Mouse (Mus musculus) limb, embryonic 14.5 days (tissue): ENCODE measurements at regions not wholly inside any gene's neighbourhood (a gene's known extent, or its start where the extent isn't known, plus 50 kb on each side); places are given as distances from the start of the nearest gene placed in this dataset.

Experiments used
- ATAC-seq: fragments of 200-750 bp; cut with Nextera tagmentation; 2 replicates; pipeline ENCODE4 v1.8.0; 2017; ENCODE audit warnings: low read depth, moderate number of reproducible peaks, moderate TSS enrichment; ENCODE audit not compliant: low FRiP score
- DNase-seq: peaks from one replicate; pipeline ENCODE4 v3.0.0-alpha.2; 2015; ENCODE audit warnings: low spot score
- H3K27ac ChIP-seq: fragments of 300-500 bp; sonication (generic); replicated peaks from 2 replicates; pipeline ENCODE4 v1.5.1; 2014; ENCODE audit warnings: low read depth, mild to moderate bottlenecking, low read length, moderate library complexity, mixed read lengths
- H3K27me3 ChIP-seq: fragments of 300-500 bp; sonication (generic); 2 replicates; pipeline ENCODE4 v1.6.1; 2014; ENCODE audit warnings: low read length, mixed read lengths; ENCODE audit not compliant: control insufficient read depth, insufficient read depth
- H3K36me3 ChIP-seq: fragments of 300-500 bp; sonication (generic); 2 replicates; pipeline ENCODE4 v1.6.1; 2014; ENCODE audit warnings: mild to moderate bottlenecking, low read length, moderate library complexity, mixed read lengths; ENCODE audit not compliant: control insufficient read depth, insufficient read depth
- H3K4me1 ChIP-seq: fragments of 300-500 bp; sonication (generic); 2 replicates; pipeline ENCODE4 v1.6.1; 2014; ENCODE audit warnings: antibody characterized with exemption, low read length, mixed read lengths; ENCODE audit not compliant: control insufficient read depth, insufficient read depth
- H3K4me2 ChIP-seq: fragments of 300-500 bp; sonication (generic); replicated peaks from 2 replicates; pipeline ENCODE4 v1.6.1; 2014; ENCODE audit warnings: low read depth, mild to moderate bottlenecking, low read length, moderate library complexity; ENCODE audit not compliant: severe bottlenecking
- H3K4me3 ChIP-seq: fragments of 300-500 bp; sonication (generic); replicated peaks from 2 replicates; pipeline ENCODE4 v1.5.1; 2014; ENCODE audit warnings: low read length
- H3K9ac ChIP-seq: fragments of 300-500 bp; sonication (generic); 2 replicates; pipeline ENCODE4 v1.6.1; 2014; ENCODE audit warnings: mild to moderate bottlenecking, low read depth, low read length, moderate library complexity; ENCODE audit not compliant: severe bottlenecking
- H3K9me3 ChIP-seq: fragments of 300-500 bp; sonication (generic); 2 replicates; pipeline ENCODE4 v1.6.1; 2016; ENCODE audit warnings: low read length; ENCODE audit not compliant: control insufficient read depth
- POLR2A ChIP-seq: fragments of 200-500 bp; IDR thresholded peaks from 2 replicates; pipeline ENCODE4 v1.8.0; 2012; ENCODE audit warnings: inconsistent platforms, mild to moderate bottlenecking, moderate library complexity, borderline replicate concordance; ENCODE audit not compliant: insufficient read depth, insufficient read length; ENCODE audit errors: extremely low read depth
- WGBS: fragments of 180-500 bp; shearing (Covaris S2); extraction: QIAGEN DNeasy Blood & Tissue Kit; methylation state at CpG from one replicate; pipeline ENCODE4 v1.1.7; 2014; 5-methylcytosine and 5-hydroxymethylcytosine counted together

DNA sequence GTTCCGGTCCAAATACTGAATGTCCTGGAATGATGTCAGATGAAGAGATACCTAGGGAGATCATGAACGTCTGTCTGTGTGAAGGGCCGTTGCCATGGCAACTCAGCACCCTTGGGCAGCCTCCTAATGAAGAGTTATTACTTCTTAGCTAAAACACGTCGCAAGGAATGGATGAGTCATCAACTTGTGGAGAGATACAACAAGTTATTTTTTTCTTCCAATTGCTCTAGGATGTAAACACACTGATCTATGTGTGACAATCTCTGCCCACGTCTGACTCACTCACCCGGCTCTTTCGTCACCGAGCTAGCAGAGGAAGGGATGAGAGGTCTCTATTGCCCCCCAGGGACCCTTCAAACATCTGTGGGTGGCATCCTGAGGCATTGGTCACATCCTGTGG lies 225.7 kb downstream of the Sipa1l2 start:
- Histone ChIP-seq H3K4me1 (peaks cover 4% of the 10 kb centered on the region), H3K4me3 (no peak overlapping the region), H3K4me2 (no peak overlapping the region), H3K27ac (no peak overlapping the region), H3K9ac (no peak overlapping the region), H3K36me3 (no peaks in the 10 kb centered on the region), H3K27me3 (0 out of 2 replicates have a peak, but pooled peaks cover 4% of the 10 kb centered on the region), H3K9me3 (no peaks in the 10 kb centered on the region)
- no peak for TF ChIP-seq POLR2A
- no peak for DNase-seq
- 46% methylated on average over 9 of the region's 9 CpGs for WGBS
- ATAC-seq, result no peak

DNA sequence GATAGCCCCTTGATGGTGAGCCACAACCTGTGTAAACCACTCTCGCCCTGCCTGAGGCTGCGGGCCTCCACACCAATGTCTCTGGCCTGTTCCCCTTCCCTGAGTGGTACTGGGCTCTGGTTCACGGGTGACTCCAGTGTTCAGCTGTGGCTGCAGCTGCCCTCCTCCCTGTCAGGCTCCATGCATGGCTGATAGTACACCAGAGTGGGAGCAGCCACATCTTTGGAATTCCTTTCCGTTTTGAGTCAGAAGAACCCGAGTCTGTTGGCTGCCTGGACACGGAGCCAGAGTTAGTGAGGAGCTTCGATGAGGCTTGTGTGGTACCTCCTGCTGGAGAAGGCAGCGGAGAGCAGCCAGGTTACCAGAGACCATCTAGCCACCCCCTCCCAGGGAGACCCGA lies 227.1 kb downstream of the Sipa1l2 start:
- peak; percentile 53; the same call in 1 of the 2 replicates for ATAC-seq
- no peak for TF ChIP-seq POLR2A
- H3K36me3 ChIP-seq, result no peaks in the 10 kb centered on the region
- H3K9me3 ChIP-seq, result no peaks in the 10 kb centered on the region
- no peak overlapping the region for H3K9ac ChIP-seq
- H3K4me3 ChIP-seq, result no peak overlapping the region
- H3K4me1 ChIP-seq, result peaks cover 5% of the 10 kb centered on the region; the same call in 1 of the 2 replicates
- no peak for DNase-seq
- H3K4me2 ChIP-seq, result no peak overlapping the region
- no peak overlapping the region for H3K27ac ChIP-seq
- H3K27me3 ChIP-seq, result 0 out of 2 replicates have a peak, but pooled peaks cover 3% of the 10 kb centered on the region
- WGBS, result 68% methylated on average over 9 of the region's 9 CpGs

DNA sequence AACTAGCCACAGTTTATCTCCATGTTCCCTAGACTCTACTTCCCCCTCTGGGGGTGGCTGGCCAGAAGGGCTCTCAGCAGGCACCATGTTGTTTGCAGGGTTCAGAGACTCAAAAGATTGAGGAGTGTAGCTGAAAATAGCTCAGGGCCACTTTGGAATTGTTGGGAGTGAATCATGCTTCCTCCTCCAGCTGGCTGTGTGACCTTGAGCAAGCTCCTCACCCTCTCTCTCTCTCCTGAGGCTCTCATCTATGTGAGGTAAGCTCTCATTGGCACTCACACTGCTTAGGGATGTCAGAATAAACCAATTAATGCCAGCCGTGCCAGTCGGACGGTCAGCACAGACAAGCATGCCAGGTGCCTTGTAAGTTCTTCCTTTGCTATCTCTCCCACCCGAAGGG lies 228.0 kb downstream of the Sipa1l2 start:
- no peak overlapping the region for H3K27ac ChIP-seq
- no peak for TF ChIP-seq POLR2A
- H3K4me3 ChIP-seq, result no peak overlapping the region
- WGBS, result 90% methylated on average over 4 of the region's 4 CpGs
- no peak for ATAC-seq
- H3K9ac ChIP-seq, result no peak overlapping the region
- no peak for DNase-seq
- H3K36me3 ChIP-seq, result no peaks in the 10 kb centered on the region
- no peak overlapping the region for H3K4me2 ChIP-seq
- H3K9me3 ChIP-seq, result no peaks in the 10 kb centered on the region
- no peaks in the 10 kb centered on the region for H3K27me3 ChIP-seq
- H3K4me1 ChIP-seq, result peaks cover 5% of the 10 kb centered on the region; the same call in 1 of the 2 replicates

DNA sequence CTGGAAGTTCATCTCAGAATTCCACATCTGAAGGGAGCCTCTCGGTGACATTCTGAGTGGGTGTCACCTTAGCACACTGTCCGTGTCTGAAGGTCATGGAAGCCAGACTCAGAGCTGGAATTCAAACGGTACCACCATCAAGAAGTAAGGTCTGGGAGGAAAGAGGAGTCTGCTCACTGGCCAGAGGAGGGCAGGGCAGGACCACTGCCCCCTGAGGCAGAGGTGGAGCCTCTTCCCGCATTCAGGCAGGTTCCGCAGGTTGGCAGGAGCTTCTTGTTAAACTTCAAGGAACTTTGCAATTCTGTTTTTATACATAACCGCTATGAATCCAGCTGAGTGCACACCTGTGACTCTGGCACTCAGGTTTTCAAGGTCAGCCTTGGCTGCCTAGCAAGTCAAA lies 231.4 kb downstream of the Sipa1l2 start:
- Histone ChIP-seq H3K9ac (no peak overlapping the region), H3K4me3 (no peak overlapping the region), H3K4me2 (no peak overlapping the region), H3K36me3 (no peaks in the 10 kb centered on the region), H3K27ac (no peak overlapping the region), H3K27me3 (no peaks in the 10 kb centered on the region), H3K4me1 (peaks cover 2% of the 10 kb centered on the region; the same call in 1 of the 2 replicates), H3K9me3 (no peaks in the 10 kb centered on the region)
- ATAC-seq, result peak; percentile 19; the same call in 1 of the 2 replicates
- TF ChIP-seq POLR2A, result no peak
- WGBS, result 14% methylated on average over 6 of the region's 6 CpGs
- no peak for DNase-seq

DNA sequence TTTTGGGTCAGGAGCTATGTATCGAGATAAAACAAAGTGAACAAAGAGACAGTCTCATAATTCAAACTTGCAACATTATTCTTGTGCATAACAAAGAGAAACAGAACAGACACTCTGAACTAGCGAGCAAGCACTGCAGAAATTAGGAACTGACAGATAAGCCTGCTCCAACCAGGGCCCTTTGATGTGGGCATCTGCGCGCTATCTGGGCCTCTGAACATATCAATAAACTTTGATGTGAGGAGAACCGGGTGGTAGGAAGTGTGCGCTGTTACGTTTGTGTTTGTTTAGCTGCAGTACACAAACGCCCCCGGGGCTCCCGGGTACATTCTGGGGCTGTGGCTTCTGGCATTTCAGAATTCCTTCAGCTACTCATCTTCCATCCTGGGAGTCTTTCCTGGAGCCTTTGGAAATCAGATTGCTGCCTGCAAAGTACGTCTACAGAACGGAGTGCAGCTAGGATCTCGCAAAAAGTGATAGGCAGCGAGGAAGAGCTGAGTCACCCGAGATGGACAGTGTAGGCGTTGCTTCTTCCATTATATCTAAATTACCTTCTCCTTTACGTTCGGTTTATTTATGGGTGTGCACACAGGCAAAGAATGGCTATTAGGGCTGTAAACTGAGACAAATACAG lies 232.0 kb downstream of the Sipa1l2 start:
- H3K36me3 ChIP-seq, result no peaks in the 10 kb centered on the region
- H3K27me3 ChIP-seq, result no peaks in the 10 kb centered on the region
- H3K27ac ChIP-seq, result no peak overlapping the region
- no peak overlapping the region for H3K4me2 ChIP-seq
- H3K9me3 ChIP-seq, result no peaks in the 10 kb centered on the region
- H3K4me1 ChIP-seq, result peaks cover 2% of the 10 kb centered on the region; the same call in 1 of the 2 replicates
- no peak overlapping the region for H3K4me3 ChIP-seq
- no peak for TF ChIP-seq POLR2A
- DNase-seq, result no peak
- no peak overlapping the region for H3K9ac ChIP-seq
- WGBS, result 28% methylated on average over 18 of the region's 18 CpGs
- ATAC-seq, result no peak; the same call in 1 of the 2 replicates
